Mouse (Mus musculus): ENCODE data around the gene Dapk2.

Gene Dapk2

DNA sequence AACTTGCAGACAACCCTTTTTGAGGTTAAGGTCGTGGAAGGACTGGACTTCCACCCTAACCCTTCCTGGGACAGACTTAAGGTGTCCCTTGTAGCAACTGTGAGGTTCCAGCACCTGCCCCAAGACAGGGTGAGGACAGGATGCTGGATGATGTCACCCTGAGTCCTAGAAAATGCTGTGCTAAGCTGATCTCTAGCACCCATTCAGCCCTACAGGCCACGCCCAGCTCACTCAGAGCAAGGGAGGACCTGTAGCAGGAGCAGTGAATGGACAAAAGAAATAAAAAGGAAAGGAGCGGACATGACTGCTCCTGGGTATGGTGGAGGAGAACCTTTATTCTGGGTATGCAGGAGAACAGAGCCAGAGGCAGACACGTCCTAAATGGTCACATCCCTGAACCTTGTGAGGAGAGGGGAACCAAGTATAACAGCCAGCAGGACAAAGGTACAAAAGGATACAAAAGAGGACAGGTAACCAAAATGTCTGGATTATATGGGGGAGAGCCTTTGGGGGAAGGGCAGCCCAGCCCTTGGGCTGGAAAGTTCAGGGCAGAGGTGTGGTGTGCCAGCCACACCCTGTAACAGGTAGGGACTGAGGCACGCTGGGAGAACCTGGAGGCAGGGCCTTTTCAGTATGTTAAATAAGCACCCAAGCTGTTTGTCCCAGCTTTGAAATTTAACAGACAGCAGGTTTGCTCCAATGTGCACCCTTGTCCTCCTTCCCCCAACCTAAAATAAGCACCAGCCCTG, 67.9 kb downstream of the Dapk2 start:
- in situ Hi-C loops (cut with MboI; ENCODE audit: low sequenced_read_pairs): no loop called here

GRCm38 (mm10) chr9:66228456-66229151, 70.6 kb downstream of the Dapk2 start:
- in situ Hi-C loops (cut with MboI; ENCODE audit: low sequenced_read_pairs): no loop called here

DNA sequence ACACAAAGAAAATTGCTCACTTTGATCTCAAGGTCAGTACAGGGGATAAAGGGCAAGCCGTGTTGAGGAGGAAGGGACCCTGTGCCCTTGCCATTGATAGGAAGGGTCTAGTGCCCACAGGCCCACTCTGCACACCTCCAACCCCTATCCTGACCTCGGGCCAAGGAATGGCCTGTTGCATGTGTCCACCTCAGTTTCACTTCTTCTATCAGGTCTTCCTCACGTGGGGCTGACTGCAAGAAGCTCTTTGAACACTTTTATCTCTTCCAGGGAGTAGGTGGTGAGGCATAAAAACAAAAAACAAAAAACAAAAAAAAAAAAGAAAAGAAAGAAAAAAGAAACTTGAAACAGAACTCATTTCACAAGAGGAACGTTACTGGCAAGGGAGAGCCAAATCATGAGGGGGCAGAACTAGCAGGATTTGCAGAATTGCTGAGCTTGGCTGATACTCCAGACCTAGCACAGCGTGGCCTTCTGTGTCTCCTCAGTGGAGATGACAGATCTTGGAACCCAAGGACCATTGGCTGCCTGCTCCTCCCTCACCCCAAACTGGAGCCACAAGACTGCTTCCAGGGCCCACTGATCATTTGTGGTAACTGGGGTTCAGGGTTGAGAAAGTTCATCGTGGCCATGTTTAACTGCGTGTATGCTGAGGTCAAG, 73.9 kb downstream of the Dapk2 start:
- in situ Hi-C loops (cut with MboI; ENCODE audit: low sequenced_read_pairs): no loop called here

- in situ Hi-C loops (cut with MboI; ENCODE audit: low sequenced_read_pairs): no loop called here
Measured at GRCm38 (mm10) chr9:66236615-66237014, 78.6 kb downstream of the Dapk2 start.

DNA sequence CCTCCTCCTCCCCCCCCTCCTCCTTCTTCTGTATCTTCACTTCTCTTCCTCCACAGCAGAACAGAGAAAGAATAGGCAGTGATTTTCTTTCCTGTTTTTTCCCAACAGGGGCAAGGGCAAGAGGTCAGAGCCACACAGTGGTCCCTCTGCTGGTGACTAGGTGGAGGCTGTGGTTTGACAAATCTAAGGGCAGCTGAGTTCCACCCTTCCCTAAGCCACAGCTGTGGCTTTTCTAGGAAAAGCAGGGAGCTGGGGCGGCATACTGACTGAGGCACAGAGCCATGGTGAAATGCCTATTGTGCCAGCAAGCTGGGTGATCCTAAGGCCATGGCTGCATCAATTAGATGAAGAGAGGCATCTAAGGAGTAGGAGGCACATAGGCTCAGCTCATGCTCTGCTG, 79.7 kb downstream of the Dapk2 start:
- in situ Hi-C loops (cut with MboI; ENCODE audit: low sequenced_read_pairs): no loop called here

GRCm38 (mm10) chr9:66239173-66239572, 81.2 kb downstream of the Dapk2 start:
- in situ Hi-C loops (cut with MboI; ENCODE audit: low sequenced_read_pairs): no loop called here

- in situ Hi-C loops (cut with MboI; ENCODE audit: low sequenced_read_pairs): no loop called here
Measured at GRCm38 (mm10) chr9:66239691-66240090, 81.7 kb downstream of the Dapk2 start.

GRCm38 (mm10) chr9:66240493-66240892, 82.5 kb downstream of the Dapk2 start:
- in situ Hi-C loops (cut with MboI; ENCODE audit: low sequenced_read_pairs): no loop called here

DNA sequence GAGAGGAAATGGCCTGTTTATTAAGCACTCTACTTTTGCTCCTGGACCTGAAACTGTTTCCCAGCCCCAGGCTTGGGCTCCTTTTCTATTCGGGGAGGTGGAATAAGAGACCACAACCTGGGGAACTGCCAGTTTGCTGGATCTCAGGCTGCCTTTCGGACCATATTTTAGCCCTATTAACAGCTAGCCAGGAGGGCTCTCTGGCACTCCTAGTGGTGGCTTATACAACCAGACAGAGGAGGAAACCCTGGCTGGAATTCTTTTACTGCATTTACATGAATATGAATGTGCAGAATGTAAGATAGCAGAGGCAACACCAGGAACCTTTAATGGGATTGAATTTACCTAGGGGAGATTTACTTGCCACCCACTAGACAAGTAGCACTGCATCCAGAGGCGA, 83.0 kb downstream of the Dapk2 start:
- in situ Hi-C loops (cut with MboI; ENCODE audit: low sequenced_read_pairs): no loop called here

DNA sequence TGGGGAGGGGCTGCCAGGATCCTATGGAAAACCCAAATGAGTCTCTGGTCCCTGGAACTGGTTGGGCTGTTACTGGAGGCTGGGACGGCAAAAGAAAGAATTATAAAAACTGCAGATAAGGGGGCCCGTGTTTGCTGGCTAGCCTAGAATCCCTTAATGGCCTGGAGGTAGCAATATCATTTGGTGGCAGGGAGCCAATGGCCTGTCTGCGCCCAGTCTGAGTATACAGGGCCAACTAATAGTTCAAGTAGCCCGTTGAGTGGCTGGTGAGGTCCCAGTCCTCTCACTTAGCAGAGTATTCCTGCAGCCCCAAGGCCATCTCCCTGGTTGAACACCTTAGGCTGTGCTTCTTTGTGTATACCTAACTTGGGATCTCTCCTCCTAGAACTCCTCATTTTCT, 83.7 kb downstream of the Dapk2 start:
- in situ Hi-C loops (cut with MboI; ENCODE audit: low sequenced_read_pairs): no loop called here

DNA sequence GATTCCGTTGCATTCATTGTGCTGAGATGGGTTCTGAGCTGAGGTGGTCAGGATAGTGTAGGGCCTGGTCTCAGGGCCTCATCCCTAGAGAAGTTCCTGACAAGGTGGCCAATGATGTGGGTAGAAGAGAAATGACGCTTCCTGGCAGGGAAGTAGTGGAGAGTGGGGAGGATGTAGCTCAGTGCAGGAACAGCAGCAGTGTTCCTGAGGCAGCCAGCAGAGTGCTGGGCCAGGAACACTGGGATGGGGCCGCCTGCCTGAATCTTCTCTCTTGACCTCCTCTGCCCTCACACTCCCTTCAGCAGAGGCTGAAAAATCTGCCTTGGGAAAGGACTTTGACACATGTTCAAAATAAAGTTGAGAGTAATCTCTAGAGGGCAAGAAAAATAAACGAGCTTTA, 85.2 kb downstream of the Dapk2 start:
- in situ Hi-C loops (cut with MboI; ENCODE audit: low sequenced_read_pairs): no loop called here

DNA sequence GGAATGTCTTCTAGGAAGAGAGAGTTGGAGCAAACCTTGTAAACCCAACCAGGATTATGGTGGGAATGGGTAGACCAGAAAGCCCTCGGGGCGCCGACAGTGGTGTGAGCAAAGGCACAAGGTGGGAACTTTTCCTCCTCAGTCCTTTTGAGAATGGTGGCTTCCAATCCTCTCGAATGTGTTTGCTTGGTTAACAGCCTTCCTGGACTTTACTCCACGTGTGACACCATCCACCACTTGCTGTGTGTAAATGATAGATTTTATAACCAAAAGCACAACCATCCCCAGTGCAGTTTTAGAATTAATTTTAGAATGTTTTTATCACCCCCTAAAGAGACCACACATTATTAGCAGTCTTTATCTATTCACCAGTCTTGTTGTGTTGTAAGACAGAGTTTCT, 86.1 kb downstream of the Dapk2 start:
- in situ Hi-C loops (cut with MboI; ENCODE audit: low sequenced_read_pairs): no loop called here

DNA sequence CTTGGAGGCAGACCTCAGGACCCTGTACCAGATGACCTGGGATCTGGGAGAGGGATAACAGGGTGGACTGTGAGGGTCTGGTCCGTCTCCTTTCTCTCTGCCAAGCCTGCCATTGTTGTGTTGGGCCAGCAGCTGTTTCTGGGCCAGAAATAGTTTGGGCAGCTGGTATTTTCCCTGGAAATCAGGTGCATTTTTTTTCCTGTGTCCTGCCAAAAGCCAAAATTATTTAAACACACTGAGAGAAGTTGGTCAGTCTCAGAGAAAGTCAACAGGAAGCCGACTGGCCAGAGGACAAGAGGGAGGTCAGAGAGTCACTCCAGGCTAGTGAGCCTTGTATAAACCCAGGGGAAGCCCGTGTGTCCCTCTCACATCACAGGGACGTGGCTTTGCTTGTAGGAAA, 87.7 kb downstream of the Dapk2 start:
- in situ Hi-C loops (cut with MboI; ENCODE audit: low sequenced_read_pairs): no loop called here

DNA sequence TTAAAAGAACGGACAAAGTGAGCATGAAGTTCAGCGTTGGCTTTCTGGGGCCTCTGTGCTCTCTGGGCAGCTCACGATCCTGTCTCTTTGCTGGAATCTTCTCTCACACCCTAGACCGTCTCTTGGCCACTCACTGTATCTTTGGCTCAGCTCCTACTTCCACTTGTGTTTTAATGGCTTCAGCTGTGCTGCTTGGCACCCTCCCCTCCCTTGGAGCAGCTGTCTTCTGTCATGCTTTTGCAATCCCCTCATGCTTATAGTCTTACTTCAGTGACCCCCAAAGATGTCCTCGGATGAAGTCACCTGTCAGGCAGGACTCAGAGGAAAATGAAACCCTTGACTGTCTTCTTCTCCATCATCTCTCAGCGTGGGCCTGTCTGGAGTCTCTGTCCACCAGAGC, 91.3 kb downstream of the Dapk2 start:
- in situ Hi-C loops (cut with MboI; ENCODE audit: low sequenced_read_pairs): no loop called here

GRCm38 (mm10) chr9:66251159-66251691, 93.2 kb downstream of the Dapk2 start:
- in situ Hi-C loops (cut with MboI; ENCODE audit: low sequenced_read_pairs): no loop called here

DNA sequence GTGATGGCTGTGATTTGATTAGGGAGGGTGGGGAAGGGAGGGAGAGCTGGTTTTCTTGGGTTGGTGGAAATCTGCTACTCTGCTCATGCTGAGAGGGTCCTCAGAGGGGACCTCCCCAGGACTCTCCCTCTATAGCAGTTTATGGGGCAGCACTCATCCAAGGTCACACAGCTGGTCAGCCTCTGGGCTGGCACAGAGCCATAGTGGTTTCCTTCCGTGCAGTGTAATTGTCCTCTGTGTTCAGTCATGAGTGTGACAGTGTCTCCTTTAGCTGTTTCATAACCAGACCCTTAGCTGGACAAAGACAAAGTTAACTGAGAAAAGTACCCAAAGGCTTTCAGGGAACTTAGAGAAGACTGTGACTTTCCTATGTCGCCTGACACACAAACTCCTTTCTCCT, 103.7 kb downstream of the Dapk2 start:
- in situ Hi-C loops (cut with MboI; ENCODE audit: low sequenced_read_pairs): no loop called here

GRCm38 (mm10) chr9:66263701-66264100, 105.7 kb downstream of the Dapk2 start:
- in situ Hi-C loops (cut with MboI; ENCODE audit: low sequenced_read_pairs): no loop called here

- in situ Hi-C loops (cut with MboI; ENCODE audit: low sequenced_read_pairs): no loop called here
Measured at GRCm38 (mm10) chr9:66265645-66266044, 107.6 kb downstream of the Dapk2 start.

GRCm38 (mm10) chr9:66266237-66267170, 108.5 kb downstream of the Dapk2 start:
- in situ Hi-C loops (cut with MboI; ENCODE audit: low sequenced_read_pairs): no loop called here

- in situ Hi-C loops (cut with MboI; ENCODE audit: low sequenced_read_pairs): no loop called here
Measured at GRCm38 (mm10) chr9:66268804-66269203, 110.8 kb downstream of the Dapk2 start.

- in situ Hi-C loops (cut with MboI; ENCODE audit: low sequenced_read_pairs): no loop called here
Measured at GRCm38 (mm10) chr9:66270038-66270437, 112.0 kb downstream of the Dapk2 start.
